Mouse (Mus musculus) naive thymus-derived CD4-positive, alpha-beta T cell, adult 2 months (primary cell): ENCODE results near the gene Rem2.

ENCODE experiments used
- DNase-seq: peaks from one replicate; pipeline ENCODE4 v3.0.0-alpha.2; 2011; ENCODE audit warnings: low read depth

Rem2 gene

GRCm38 (mm10) chr14:54492345-54493131 is 16.6 kb downstream of the Rem2 start:
- peak; percentile 75 for DNase-seq

DNA sequence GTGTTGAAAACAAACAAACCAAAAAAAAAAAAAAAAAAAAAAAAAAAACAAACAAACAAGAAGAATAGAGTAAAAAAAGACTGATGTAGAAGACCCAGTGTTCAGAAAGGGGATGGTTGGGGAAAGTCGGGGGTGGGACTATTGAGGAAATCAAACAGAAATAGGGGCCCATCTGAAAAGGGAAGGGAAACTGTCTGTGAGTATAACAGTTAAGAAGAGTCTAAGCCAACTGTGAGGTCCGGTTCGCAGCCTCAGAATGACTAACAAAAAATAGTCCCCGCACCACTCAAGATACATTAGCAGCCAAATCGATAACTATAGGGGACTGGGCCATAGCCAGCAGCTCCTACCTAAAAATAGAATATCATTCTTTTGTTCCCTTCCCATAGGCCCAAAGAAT is 17.3 kb downstream of the Rem2 start:
- DNase-seq = no peak

- DNase-seq = peak; percentile 89
These were observed 18.3 kb downstream of the Rem2 start for GRCm38 (mm10) chr14:54494234-54494633.

DNA sequence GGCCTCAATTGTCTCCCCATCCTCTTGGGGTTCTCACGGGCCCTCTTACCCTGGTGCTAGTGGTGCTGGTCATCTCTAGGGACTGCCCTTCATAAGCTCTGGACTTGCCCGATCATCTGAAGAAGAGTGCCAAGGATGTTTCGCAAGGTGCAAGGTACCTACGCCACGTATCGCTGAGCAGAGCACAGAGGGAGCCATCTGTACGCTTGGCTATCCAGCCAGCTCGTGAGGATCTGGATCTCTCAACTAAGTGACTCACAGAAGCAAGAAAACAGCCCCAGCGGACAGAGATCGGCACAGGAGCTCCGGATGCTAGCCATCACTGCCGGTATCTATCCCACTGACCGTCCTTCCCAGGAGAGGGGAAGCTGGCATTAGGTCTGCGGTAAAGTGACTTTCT is 20.8 kb downstream of the Rem2 start:
- no peak for DNase-seq

GRCm38 (mm10) chr14:54499330-54499729 is 23.4 kb downstream of the Rem2 start:
- DNase-seq = no peak

- DNase-seq = no peak
These were observed 25.5 kb downstream of the Rem2 start for GRCm38 (mm10) chr14:54501365-54501764.

DNA sequence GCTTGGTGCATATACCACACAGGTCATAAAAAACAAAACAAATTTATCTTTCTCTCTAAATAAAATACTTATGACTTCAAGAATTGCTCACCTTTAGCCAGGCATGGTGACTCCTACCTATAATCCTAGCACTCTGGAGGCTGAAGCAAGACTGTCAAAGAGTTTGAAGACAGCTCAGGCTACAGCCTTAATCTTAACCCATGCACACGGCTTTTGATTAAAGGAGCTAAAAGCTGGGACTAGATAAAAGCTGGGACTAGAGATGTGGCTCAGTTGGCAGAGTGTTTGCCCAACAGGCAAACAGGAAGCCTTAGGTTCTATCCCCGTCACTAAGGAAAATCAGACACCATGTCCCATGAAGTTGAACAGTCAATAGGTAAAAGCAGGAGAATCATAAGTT is 27.2 kb downstream of the Rem2 start:
- no peak for DNase-seq

DNA sequence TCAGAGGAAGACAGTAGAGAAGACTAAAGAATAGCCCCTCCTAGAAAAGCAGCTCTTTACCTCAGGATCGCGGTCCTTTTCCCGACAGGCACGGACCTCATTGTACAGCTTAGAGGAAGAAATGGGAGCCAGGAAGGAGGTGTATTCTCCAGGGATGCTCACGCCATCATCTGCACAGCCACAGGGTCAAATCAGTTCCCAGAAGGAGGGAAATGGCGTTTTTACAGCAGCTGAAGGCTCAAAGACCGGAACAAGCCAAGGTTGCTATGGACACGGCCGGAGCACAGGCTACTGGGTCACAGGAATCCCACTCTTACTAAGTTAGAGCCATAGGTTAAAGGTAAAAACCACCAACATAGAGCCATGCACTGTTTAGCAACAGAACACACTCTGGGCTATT is 33.9 kb downstream of the Rem2 start:
- no peak for DNase-seq

DNA sequence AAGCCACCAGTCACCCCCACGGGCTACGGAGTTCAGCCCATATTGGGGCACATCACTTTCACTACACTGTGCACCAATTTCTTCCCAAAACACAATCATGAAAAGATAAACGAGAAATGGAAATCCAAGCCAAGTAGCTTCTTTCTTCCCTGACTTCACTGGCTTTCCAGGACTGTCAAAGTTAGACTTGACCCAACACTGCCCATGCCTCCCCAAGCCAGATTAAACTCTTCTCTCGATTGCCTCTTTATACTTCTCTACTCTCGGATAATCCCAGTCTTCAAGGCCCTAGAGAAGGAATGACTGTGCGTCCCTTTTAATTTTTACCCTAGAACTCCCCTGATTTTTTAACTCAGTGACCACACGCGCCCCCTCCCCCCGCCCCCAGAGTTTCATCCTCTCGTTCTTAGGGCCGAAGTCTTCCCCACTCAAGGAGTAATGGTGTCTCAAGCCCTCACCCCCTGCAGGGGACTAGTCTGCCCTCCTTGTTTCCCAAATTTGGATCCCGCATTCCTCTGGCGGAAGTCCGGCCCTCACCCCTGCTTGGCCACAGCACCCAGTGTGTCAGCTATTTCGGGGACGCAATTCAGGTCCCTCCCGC is 40.9 kb downstream of the Rem2 start:
- DNase-seq = peak; percentile 29

DNA sequence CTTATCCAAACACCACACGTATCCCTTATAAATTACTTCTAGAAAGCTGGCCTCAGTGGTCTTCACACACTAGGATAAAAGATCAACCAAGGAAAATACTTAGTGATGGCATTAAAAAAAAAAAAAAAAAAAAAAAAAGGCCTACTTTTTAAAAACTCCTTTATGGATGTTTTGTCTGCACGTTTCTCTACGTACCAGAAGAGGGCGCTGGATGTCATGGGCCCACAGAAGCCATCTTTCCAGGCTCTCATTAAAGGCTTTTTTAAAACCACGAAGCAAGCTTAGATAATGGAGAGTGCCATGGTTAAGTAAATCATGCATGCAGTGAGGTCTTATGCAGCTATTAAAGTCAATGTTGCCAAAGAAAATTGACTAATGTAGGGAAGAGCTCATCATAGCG is 47.7 kb downstream of the Rem2 start:
- DNase-seq = no peak

- DNase-seq = peak; percentile 37
These were observed 51.5 kb downstream of the Rem2 start for GRCm38 (mm10) chr14:54527227-54528006.

GRCm38 (mm10) chr14:54528007-54528393 is 52.1 kb downstream of the Rem2 start:
- no peak for DNase-seq

- peak; percentile 89 for DNase-seq
These were observed 52.7 kb downstream of the Rem2 start for GRCm38 (mm10) chr14:54528446-54529111.
